Mouse (Mus musculus): ENCODE data around the gene Dazap1.

The Dazap1 gene

DNA sequence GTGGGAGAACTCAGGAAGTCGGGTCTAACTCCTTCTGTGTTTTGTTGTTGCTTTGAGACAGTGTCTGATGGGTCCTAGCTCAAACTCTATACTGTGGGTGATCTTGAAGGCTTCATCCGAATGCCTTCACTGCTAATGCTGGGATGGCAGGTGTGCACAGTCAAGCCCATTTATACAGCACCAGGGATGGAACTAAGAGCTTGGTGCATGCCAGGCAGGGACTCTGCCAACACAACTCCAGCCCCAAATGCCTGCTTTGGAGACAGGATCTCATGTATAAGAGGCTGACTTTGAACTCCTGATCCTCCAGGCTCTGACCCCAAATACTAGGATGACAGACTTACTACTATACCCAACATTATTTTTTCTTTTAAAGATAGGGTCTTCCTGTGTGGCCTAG is 11.2 kb upstream of the Dazap1 start:
- no peak for DNase-seq

DNA sequence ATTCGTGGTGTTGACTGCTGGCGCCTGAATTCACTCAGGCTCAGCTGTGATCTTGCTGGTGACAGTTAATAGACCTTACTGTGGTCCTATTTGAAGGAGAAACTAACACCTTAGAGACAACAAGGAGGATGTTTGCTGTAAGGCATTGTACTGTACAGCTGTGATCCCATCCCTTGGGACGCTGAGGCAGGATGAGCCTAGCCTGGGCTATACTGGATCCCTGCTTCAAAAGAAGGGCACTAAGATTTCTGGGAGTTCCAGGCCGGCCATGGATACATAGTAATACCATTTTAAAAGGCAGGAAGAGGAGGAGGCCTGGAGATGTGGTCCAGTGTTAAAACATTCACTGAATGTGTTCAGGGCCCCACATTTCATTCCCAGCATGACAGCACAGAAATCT is 10.7 kb upstream of the Dazap1 start:
- DNase-seq, result no peak

DNA sequence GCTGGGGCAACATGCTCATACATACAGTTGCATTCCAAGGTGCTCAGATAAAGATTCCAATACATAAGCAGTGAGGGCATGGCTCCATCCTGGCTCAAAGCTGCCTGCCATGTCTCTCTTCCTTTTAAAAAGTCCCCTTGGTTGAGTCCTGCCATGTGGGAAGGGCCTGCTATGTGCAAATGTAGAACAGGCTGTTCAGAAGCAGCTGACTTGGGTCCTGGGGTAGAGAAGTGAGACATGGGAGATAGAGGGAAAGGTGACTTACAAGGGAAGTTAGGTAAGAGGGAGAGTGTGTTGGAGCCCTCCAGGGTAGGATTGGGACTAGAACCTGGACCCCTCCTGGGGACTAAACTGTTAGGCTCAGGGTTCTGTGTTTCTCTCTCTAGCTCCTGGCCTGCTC is 9.3 kb upstream of the Dazap1 start:
- no peak for DNase-seq

DNA sequence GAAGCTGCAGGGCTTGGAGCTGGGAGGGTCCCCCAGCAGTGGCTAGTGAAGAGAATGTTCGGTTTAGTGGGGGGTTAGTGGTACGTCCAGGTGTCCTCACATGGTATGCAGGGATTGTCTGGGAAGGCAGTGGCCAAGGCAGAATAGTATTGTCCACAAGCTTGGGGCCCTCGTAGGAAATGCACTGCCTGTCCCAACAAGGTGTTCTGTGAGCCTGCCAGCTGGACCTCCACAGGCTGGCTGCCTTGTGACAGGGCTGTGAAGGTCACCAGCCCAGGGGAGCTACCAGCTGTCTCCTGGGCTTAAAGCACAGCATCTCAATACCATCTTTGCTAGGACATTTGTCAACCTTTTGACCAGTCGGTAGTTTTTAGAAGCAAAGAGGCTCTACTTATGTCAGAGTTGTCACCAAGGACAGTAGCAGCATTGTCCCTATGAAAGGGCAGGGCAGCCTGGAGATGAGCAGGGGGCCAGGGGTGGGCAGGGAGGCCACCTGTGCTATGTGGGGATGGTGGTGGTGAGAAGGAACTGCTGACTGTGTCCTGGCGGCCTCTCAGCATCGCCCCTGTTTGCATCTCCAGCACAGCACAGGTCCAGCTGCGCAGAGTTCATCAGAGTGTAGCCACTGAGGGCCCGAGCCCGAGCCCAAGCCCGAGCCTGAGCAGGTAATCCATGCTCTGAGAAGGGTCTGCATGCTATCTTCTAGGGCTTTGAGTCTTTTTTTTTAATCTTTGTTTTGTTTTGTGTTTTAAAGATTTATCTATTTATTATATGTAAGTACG is 8.6 kb upstream of the Dazap1 start:
- peak in 1 of 2 experiments; percentile 45 for DNase-seq

DNA sequence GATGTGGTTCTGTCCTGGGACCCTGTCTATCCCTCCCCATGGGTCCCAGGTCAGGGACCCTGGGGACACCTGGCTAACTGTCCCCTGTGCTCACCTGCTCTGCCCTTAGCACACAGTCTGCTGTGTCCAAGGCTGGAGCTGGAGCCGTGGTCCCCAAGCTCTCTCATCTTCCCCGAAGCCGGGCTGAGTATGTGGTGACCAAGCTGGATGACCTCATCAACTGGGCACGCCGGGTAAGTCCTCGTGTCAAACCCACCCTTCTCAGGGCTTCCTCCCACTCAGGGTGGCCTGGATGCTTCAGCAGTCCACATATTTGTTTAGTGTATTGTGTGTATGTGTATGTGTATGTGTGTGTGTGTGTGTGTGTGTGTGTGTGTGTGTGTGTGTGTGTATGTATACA is 7.7 kb upstream of the Dazap1 start:
- DNase-seq, result no peak

DNA sequence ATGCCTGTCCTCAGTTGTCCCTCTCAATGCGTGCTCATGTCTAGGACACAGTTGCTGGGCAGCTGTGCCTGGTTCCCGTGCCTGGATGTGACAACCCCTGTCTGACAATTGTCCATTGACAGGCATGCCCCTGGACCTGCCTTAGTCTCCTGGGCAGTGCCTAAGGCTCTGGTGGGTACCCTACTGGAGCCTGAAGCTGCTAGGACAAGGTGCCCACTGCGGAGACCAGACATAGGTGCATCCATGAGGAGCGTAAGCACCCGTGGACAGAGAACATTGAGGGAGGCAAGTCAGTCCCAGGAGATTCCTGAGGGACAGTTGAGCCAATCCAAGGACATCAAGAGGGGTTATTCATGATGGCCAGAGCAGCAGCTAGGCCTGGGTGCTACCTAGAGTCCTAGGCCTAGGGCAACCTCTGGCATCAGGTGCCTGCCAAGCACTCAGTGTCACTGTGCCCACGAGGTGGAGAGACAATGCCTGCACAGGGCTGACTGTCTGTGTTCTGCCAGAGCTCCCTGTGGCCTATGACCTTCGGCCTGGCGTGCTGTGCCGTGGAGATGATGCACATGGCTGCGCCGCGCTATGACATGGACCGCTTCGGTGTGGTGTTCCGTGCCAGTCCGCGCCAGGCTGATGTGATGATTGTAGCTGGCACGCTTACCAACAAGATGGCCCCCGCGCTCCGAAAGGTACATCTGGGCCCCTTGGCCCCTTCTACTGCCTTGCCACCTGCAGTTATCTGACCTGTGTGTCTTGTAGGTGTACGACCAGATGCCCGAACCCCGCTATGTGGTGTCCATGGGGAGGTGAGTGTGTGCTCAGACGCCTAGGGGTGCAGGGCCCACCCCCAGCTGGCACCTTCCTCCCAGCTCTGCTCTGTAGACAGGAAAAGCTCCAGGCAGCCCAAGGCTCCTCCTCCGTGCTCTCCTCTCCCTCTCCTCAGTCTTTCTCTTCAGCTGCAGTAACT is 6.7 kb upstream of the Dazap1 start:
- DNase-seq, result peak in 1 of 2 experiments; percentile 33

DNA sequence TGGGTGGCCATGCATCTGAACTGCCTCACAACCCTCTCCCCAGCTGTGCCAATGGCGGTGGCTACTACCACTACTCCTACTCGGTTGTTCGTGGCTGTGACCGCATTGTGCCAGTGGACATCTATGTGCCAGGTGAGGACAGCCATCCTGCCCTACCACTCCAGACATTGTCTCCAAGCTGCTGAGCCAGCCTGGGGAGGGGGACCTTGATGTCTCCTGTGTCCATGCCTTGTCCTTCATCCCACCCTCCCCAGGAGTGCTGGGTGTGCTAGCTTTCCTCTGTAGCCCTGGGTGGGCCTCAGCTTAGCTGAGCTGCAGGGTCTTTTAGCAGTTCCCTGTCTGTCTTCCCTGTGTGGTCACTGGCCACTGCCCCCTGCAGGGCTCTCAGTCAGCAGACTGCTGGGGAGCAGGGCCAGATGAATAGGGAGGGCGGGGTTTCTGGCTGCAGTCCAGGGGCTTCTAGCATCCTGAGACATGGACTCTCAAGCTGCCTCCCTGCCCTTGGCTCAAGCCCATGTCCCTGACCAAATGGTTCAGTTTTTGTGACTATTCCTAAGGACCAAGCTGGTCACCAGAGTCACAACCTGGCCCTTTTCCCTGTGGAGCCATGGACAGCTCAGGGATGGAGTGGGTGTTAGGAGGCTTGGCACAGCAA is 5.3 kb upstream of the Dazap1 start:
- DNase-seq, result peak; percentile 52 to 75

DNA sequence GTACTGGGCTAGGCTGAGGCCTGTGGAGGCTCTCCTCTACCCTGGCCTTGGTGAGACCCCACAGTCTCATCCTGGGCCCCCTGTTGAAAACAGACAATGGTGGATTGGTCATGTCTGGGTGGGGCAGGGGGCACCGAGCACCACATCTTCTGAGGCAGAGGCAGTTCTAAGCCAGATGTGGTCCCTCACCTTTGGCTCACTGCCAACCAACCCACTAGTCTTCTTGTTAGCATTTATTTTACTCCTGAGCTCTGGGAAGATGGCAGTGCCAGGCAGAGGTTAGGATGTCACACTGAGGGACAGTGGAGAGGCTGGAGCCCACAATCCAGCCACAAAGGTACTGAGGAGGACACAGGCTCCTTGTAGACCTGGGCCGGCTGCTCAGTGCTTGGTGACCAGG is 3.4 kb upstream of the Dazap1 start:
- DNase-seq, result peak in 1 of 2 experiments; percentile 48

DNA sequence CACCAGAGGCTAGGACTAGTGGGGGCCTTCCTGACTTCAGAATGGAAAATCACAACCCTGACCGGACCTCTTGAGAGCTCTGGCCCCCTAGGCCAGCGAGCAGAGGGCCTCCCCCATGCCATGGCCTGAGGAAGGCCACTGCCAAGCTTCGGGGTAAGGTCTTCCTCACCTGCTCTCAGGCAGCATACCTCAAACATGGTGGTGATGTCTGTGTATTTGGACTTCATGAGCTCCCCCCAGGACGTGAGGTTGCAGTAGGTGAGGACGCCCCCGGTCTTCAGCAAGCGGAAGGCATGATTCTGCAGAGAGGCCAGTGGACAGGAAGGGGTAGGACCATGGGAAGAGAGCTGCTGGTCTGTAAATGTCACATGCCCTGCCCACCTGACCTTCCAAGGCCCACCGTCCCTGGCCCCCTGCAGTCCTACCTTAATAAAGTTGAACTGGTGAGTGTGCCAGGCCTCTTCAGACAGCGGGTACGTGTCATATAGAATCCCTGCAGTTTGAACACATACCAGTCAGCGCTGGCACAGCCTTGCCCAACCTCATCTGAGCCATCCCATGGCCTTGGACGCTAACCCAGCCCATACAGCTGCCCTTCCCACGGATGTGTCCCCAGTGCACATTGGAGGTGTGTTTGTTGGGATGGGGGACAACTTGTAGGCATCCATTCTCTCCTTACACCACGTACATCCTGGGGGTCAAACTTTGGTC is 2.4 kb upstream of the Dazap1 start:
- DNase-seq, result peak in 1 of 2 experiments; percentile 43

DNA sequence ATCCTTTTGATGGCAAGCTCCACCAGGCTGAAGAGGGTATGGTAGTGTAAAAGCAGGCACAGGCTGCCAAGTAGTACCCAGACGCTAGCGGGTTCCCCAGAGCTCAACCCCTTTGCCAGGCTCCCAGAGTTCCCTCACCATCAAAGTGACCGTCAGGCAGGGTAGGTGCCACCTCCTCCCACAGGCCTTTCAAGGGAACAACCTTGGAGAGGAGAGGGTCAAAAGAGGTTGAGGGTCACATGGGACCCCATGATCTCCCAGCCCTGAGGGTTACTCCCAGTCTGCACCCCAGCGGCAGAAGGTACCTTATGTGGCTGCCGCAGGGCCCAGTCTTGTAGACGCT is 1.9 kb upstream of the Dazap1 start:
- no peak for DNase-seq

DNA sequence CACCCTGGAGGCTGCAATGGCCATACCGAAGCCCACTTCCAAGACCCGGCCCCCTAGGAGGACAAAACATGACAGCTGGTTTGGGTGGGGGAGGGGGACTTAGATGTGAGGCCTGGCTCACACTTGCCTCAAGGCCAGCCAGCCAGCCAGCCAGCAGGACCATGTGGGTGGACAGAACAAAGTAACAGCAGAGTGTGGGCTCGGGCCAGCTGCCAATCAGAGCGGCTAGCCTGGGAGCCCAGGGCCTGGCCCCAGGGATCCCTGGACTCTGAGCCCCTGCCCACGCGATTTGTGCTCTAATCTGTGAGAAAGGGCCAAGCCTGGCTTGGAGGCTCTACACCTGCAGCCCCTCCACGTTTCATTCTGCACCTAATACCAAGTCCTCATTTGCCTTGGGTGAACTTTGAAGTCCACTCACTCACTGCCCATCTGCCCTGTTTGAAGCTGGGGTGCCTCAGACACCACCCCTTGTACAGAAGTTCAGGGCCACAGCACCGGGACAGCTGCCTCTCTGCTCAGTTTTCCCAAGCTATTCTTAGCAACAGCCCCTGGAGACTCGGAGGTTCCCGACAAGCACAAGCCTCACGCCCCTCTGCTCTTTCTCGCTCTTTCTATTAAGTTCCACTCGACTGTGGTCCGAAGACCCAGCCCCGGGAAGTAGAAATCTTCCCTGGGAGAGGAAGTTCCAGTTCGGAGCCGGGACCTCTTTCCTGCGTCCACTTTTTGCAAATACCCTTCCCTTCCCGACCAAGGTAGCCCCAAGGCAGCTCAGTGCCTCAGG is 1.2 kb upstream of the Dazap1 start:
- DNase-seq, result peak; percentile 83 to 90

DNA sequence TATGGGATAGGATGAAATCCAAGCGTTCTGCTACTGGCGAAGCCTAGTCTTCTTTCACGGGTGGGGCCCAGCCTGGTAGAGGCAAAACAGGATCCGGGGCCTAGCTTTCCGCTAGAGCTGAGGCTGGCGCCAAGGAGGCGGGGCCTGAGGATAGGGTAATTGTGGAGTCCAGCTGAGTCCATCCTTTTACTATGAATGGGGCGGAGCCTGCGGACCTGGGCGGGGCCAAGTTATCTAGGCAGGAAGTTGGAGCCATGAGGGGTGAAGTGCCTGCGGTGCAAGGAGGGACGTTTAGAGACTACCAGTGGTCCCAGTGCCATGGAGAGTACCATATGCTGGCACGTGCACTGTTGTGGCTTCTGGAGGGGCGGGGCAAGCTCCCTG is 291 bp downstream of the Dazap1 start:
- DNase-seq, result peak; percentile 89 to 94

DNA sequence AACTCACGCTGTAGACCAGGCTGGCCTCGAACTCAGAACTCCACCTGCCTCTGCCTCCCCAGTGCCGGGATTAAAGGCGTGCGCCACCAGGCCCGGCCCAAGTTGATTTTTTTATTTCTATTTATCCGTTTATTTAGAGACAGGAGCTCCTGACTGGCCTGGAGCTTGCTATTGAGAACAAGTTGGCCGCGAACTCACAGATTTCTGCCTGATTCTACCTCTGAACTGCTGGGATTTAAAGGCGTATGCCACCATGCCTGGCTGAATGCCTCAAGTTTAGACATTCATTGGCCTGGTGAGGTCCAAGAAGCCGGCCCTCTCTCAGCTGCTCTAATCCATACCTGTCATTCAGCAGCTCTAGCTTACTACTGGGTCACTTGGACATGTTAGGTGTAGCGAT is 883 bp downstream of the Dazap1 start:
- no peak for DNase-seq

DNA sequence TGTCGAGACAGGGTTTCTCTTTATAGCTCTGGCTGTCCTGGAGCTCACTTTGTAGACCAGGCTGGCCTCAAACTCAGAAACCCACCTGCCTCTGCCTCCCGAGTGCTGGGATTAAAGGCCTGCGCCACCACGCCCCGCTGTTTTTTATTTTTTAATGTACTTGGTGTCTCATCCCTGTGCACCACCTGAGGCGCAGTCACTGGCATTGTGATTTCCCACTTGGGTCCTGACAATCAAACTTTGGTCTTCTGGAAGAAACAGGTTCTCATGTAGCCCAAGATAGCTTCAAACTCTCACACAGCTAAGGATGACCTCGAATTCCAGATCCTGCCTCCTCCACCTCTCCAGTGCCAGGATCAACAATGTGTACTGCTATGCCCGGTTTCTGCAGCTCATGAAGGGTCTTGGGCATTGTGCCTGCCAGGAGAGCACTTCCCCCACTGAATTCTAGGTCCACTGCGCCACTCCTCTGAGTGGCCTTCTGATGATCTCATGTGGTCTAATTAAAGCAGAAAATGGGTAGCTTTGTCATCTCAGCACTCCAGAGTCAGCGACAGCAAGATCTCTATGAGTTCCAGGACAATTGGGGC is 1.6 kb downstream of the Dazap1 start:
- DNase-seq, result no peak

DNA sequence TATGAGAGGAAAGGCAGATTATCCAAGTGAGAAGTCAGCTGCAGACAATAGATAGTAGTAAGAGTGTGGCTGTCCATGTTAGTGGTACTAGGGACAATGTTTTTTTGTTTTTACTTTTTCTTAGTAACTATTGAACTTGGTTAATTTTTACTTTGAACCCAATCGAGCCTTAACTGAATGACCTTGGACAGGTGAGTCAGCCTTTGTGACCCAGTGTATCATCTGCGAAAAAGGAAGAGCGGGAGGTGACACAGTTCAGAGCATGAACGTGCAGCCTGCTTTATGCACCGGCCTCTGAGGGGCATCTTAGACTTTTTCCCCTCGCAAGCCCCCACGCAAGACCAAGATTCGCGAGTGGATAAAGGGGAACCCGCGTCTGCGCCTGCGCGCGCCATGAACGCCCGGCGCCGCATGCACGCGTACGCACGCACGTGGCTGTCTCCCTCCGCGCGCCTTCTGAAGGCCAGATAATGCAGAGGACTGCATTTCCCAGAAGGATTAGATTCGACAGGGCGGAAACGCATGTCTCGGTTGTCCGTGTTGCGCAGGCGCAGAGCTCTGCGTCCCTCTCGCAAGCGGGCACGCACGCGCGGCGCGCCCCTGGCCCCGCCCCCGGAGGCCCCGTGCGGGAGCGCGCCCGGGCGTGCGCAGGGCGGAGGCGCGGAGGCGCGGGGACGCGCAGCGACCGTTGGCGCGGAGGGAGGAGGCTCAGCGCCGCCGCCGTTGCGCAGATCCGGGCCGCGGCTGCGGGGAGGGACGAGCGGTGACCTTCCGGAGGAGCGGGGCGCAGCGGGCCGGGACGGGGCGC is 3.3 kb downstream of the Dazap1 start:
- DNase-seq, result peak; percentile 99 to 100

DNA sequence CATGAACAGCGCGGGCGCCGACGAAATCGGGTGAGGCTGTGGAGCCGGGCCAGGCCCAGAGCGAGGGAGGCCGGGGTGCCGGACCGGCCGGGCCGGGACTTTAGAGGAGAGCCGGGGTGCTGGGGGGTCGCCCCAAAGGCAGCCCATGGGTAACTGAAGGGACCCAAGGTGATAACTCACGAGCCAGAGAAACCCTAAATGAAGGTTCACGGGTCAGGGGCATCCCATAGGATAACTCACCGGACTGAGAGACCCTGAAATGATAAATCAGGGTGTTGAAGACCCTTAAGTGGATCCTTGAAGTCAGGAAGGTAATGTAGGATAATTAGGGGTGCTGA is 3.8 kb downstream of the Dazap1 start:
- no peak for DNase-seq

DNA sequence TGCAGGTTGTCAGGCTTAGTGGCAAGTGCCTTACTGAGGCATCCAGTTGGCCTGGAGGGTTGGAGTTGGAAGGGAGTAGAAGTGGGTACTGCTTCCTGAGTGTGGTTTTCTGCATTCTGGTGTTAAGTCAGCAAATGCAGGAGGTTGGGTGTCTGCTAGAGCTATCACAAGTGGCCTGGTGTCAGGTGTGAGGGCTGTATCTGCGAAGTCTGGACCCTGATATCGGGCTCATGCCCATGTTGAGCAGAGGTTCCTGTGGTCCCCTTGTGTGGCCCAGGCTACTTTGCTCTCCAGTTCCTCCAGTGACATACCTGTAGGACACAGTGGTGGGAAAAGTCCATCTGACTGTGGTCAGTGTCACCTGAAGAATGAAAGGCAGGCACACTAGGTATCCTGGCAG is 8.8 kb downstream of the Dazap1 start:
- no peak for DNase-seq

DNA sequence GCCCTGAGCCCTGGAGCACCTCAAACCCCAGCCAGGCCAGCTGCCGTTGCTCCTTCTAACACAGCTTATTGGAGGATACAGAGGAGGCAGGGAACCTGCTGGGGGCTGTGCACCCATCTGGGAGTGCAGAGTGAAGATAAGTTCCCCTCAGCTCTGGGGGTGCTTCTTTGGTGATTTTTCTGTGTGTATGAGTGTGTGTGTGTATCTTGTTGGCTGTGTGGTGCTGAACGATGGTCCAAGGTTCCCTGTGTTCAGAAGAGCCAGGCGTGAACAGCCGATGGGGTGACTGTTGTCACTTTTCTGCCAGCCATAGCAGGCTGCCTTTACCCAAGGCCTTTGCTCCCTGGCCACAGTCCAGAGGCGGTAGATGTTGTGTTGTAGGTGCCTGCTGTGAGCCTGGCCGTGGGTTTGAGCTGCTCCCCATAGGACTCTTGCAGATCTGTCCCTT is 9.5 kb downstream of the Dazap1 start:
- peak; percentile 57 to 73 for DNase-seq

DNA sequence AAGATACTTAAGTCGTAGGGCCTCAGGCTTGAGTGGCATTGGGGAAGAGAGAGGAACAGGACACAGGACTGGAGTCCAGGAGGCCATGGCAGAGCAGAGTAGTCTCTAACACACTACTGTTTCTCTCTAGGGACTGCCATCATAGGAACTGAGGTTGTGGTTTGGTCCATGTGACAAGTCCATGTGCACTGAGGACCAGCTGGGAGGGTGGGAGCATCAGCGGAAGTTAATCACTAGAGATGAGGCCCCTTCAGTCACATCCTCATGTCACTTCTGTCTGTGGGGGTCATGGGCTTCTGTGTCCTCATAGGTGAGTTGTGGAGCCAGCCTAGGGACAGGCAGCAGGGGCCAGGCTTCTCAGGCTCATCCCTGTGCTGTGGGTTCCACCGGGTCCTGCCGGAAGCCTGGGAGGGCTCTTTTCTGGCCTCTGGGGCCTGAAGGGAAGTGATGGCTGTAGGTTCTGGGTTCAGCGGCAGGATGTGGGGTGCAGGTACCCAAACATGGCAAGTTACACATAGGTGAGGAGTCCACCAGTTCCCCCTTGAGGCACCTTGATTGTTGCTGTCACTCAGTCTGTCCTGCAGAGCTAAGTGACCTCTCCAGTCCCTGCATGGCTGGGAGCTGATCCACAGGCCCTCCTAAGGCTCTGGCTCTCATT is 10.0 kb downstream of the Dazap1 start:
- no peak for DNase-seq

Measured in cerebellum, postnatal 25 days (tissue).